Mouse (Mus musculus) thymus, adult 2 months (tissue): Measurements from ENCODE around the gene Tmem269.

ENCODE experiments used
- CTCF ChIP-seq: fragments of 200-500 bp; IDR thresholded peaks from 2 replicates; pipeline ENCODE4 v1.5.1; 2012; ENCODE audit warnings: mild to moderate bottlenecking, control low read depth, low read length, moderate library complexity, borderline replicate concordance; ENCODE audit not compliant: control insufficient read depth, poor library complexity, insufficient read depth; ENCODE audit errors: extremely low read depth
- POLR2A ChIP-seq: fragments of 200-500 bp; IDR thresholded peaks from 2 replicates; pipeline ENCODE4 v1.6.1; 2012; ENCODE audit warnings: mild to moderate bottlenecking, low read length, control low read depth, moderate library complexity; ENCODE audit not compliant: control insufficient read depth, poor library complexity, insufficient read depth; ENCODE audit errors: extremely low read depth

- TF ChIP-seq CTCF = no peak
- TF ChIP-seq POLR2A = no peak
These were observed 52.1 kb downstream of the Tmem269 start for GRCm38 (mm10) chr4:119165916-119166315.
